Mouse (Mus musculus) kidney, embryonic 15.5 days (tissue): ENCODE results near the gene Dcst1. TPM values are rescaled to one million over a fixed set of nuclear protein-coding genes. Genes with fewer than 3 reads are reported as not detected.

Experiments
- ATAC-seq: fragments of 200-750 bp; cut with Nextera tagmentation; replicated peaks from 2 replicates; pipeline ENCODE4 v1.8.0; 2017; ENCODE audit warnings: moderate TSS enrichment; ENCODE audit not compliant: low FRiP score
- H3K27ac ChIP-seq: fragments of 300-500 bp; sonication (generic); 2 replicates; pipeline ENCODE4 v1.5.1; 2015; ENCODE audit warnings: mild to moderate bottlenecking, inconsistent platforms
- H3K27me3 ChIP-seq: fragments of 300-500 bp; sonication (generic); 2 replicates; pipeline ENCODE4 v1.6.1; 2015; ENCODE audit warnings: inconsistent platforms
- H3K36me3 ChIP-seq: fragments of 300-500 bp; sonication (generic); 2 replicates; pipeline ENCODE4 v1.6.1; 2015; ENCODE audit warnings: inconsistent platforms
- H3K4me1 ChIP-seq: fragments of 300-500 bp; sonication (generic); 2 replicates; pipeline ENCODE4 v1.6.1; 2015; ENCODE audit warnings: inconsistent platforms
- H3K4me2 ChIP-seq: fragments of 300-500 bp; sonication (generic); 2 replicates; pipeline ENCODE4 v1.6.1; 2015; ENCODE audit warnings: moderate library complexity, mild to moderate bottlenecking, inconsistent platforms
- H3K4me3 ChIP-seq: fragments of 300-500 bp; sonication (generic); replicated peaks from 2 replicates; pipeline ENCODE4 v1.5.1; 2015; ENCODE audit warnings: mild to moderate bottlenecking, inconsistent platforms
- H3K9ac ChIP-seq: fragments of 300-500 bp; sonication (generic); 2 replicates; pipeline ENCODE4 v1.6.1; 2015; ENCODE audit warnings: mild to moderate bottlenecking, inconsistent platforms
- H3K9me3 ChIP-seq: fragments of 300-500 bp; sonication (generic); replicated peaks from 2 replicates; pipeline ENCODE4 v1.6.1; 2016; ENCODE audit warnings: inconsistent platforms
- WGBS: fragments of 180-500 bp; shearing (Covaris S2); methylation state at CpG from one replicate; pipeline ENCODE4 v1.1.7; 2015; ENCODE audit warnings: mixed read lengths; 5-methylcytosine and 5-hydroxymethylcytosine counted together
- polyA plus RNA-seq: library from polyadenylated mRNA; unstranded; fragments of >200 nt; fragmentation: Nextera tagmentation; extraction: Ambion mirVana; gene quantifications from 2 replicates; pipeline ENCODE4 v1.2.1, GENCODE M21; 2015

Gene Dcst1
- polyA plus RNA-seq, 1 experiment from 2014 or later: 2.5 TPM

DNA sequence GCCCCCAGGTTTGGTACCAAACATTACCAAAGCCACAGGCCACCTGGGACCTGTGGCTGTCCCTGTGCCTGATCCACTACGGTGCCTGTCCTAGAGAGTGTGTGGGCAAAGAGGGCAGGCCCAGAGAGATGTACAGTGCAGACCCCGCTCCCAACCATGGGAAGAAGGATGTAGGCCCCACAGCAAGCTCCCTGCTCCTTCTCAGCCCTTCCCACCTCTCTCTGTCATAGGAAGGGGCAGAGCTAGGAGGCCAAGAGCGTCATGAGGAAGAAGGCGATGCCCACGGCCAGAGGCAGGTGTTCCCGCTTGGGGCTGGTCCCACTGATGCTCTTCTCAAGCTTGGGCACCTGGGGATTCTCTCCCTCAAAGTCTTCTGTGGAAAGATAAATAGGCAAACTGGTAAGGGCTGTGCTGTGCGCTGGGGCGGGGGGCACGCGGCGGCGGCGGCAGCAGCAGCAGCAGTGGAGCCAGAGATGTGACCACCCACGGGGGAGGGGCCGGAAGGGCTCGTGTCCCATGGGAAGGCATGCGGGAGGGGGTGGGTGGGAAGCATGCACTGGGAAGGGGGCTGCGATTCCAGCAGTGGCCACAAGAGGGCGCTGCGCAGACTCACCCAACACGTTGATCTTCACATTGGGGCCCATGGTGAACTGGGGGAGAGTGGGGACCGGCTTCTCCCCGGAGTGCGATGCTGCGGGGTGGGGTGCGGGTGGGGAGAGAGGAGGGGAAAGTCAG, 49.7 kb downstream of the Dcst1 start:
- peak; percentile 54 for ATAC-seq
- Histone ChIP-seq H3K4me1 (peaks cover 55% of the 10 kb centered on the region), H3K36me3 (no peaks in the 10 kb centered on the region), H3K27ac (peak overlapping the region; percentile 46; the same call in 1 of the 2 replicates), H3K4me2 (peak overlapping the region; percentile 78), H3K27me3 (peaks cover 26% of the 10 kb centered on the region), H3K9me3 (no peaks in the 10 kb centered on the region), H3K4me3 (peak overlapping the region; percentile 42), H3K9ac (peak overlapping the region; percentile 51)
- WGBS: 7% methylated on average over 26 of the region's 26 CpGs

DNA sequence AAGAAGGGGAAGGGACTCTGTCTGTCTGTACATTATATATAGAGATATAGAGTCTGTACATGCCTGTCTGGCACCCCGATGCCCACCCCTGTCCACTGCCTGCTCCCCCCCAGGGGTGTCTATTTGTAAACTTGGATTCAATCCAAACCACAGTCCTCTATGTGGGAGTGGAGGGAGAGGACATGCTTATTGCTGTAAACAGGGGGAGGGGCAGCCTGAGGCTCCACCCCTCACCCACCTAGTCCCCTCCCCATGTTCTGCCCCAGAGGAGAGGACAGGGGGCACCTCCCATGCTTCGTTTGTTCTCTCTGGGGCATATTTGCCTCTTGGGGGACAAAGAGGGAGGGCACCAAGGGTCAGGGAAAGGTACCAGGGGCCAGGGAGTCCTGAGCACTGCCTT, 50.3 kb downstream of the Dcst1 start:
- Histone ChIP-seq H3K4me3 (peak overlapping the region; percentile 42; the same call in 1 of the 2 replicates), H3K4me1 (peaks cover 50% of the 10 kb centered on the region), H3K4me2 (peak overlapping the region; percentile 78), H3K27ac (no peak overlapping the region), H3K9me3 (no peaks in the 10 kb centered on the region), H3K9ac (no peak overlapping the region), H3K27me3 (peaks cover 20% of the 10 kb centered on the region), H3K36me3 (no peaks in the 10 kb centered on the region)
- no peak for ATAC-seq
- WGBS: 42% methylated on average over 2 of the region's 2 CpGs

DNA sequence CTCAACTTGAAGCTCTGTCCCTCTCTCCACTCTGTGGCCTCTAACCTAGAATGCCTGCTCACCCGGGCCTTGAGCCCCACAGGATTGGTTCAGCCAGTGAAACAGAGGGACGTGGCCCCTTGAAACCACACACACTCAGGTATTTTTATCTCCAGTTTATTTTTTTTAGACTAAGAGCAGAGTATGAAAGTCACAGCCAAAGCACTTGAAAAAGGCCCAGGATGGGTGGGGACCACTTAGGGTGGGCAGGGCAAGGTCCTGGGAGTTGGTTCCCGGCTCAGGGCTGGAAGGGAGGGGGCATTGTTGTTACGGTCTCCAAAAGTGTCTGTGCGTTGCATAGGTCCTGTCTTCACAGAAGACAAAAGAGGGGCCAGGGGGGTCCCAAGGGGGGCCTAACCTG, 50.7 kb downstream of the Dcst1 start:
- no peak for ATAC-seq
- 76% methylated on average over 5 of the region's 5 CpGs for WGBS

DNA sequence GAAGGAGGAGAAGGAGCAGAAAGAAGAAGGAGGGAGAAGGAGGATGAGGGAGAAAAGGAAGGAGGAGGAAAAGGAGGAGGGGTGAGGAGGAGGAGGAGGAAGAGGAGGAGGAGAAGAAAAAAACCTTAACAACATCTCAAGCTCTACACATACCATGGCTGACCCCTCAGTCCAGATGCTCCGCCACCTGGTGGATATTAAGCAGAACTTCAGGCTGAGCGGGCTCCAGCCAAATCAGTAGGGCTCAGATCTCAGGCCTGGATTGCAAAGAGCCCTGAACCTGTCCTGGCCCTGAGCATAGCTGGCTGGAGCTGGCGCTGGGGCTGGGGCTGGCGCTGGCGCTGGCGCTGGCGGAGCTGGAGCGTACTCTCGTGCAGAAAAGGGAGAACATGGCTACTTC, 57.0 kb downstream of the Dcst1 start:
- Histone ChIP-seq H3K4me3 (no peak overlapping the region), H3K27me3 (no peaks in the 10 kb centered on the region), H3K27ac (no peak overlapping the region), H3K4me2 (no peak overlapping the region), H3K9me3 (no peaks in the 10 kb centered on the region), H3K4me1 (peaks cover 12% of the 10 kb centered on the region), H3K36me3 (no peaks in the 10 kb centered on the region), H3K9ac (no peak overlapping the region)
- peak; percentile 82 for ATAC-seq
- WGBS: 3% methylated on average over 9 of the region's 9 CpGs

More for the DNA sequence above, 50.7 kb downstream of the Dcst1 start:
- H3K4me1 ChIP-seq: peaks cover 45% of the 10 kb centered on the region
- no peak overlapping the region for H3K9ac ChIP-seq
- no peaks in the 10 kb centered on the region for H3K9me3 ChIP-seq
- H3K27me3 ChIP-seq: peaks cover 16% of the 10 kb centered on the region
- H3K4me2 ChIP-seq: no peak overlapping the region
- H3K4me3 ChIP-seq: no peak overlapping the region
- no peak overlapping the region for H3K27ac ChIP-seq
- no peaks in the 10 kb centered on the region for H3K36me3 ChIP-seq

DNA sequence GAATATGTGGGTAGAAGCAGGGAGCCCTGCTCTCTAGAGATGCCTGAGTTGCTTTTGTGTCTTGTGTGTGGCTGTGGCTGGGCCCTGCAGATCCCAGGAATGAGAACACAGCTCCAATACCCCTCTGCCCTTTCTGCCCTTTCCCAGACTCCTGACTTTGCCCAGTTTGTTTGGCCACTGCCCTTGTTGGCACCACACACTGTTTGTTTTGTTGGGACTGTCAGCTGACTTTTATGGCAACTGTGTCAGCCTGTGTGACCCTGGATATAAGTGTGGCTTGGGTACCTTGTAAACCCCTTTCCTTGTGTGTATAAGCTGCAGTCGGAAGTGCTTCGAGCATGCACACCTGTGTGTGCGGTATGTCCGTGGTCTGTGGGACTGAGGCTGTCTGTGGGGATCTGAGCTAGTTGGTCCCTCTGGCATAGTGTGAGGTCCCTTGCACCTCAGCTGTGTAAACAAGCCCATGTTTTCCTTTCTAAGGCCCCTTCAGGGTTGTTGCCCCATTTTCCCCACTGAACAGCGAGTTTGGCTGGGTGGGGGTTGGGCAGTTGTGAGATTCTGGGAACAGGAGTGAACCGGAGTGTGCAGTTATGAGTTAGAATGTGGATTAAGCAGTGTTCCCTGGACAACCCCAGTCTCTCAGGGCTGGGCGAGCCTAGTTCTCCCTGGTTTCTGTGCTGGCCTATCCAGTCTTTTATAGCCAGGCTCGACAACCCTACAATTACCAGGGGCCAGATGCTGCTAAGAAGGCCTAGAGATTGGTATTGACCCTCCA, 59.3 kb downstream of the Dcst1 start:
- H3K27ac ChIP-seq: peak overlapping the region; percentile 41; the same call in 1 of the 2 replicates

DNA sequence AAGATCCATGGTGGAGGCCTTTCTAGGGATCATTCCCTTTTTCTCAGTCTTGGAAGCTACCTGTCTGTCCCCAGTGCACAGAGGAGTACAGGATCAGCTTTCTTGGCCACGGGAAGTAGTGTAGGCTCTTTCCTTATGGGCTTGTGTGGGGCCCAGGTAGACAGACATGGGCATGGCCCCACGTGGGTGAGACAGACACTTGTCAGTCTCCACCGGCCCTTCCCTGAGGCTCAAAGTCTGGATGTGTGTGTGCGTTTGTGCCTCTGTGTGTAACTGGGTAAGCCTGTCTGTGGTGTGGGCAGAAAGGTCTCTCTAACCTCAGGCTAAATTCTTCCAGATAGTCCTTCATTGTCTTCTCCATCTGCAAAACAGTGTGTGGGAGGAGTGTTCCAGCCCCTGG, 59.9 kb downstream of the Dcst1 start:
- Histone ChIP-seq H3K4me1 (peaks cover 15% of the 10 kb centered on the region), H3K9me3 (no peaks in the 10 kb centered on the region), H3K9ac (no peak overlapping the region), H3K36me3 (no peaks in the 10 kb centered on the region), H3K27me3 (no peaks in the 10 kb centered on the region), H3K4me2 (no peak overlapping the region), H3K4me3 (no peak overlapping the region), H3K27ac (peak overlapping the region; percentile 41; the same call in 1 of the 2 replicates)
- no peak for ATAC-seq
- WGBS: 54% methylated on average over 4 of the region's 4 CpGs

More for the DNA sequence above, 59.3 kb downstream of the Dcst1 start:
- WGBS: 37% methylated on average over 8 of the region's 8 CpGs
- H3K4me3 ChIP-seq: no peak overlapping the region
- no peak for ATAC-seq
- H3K9me3 ChIP-seq: no peaks in the 10 kb centered on the region
- H3K4me1 ChIP-seq: peaks cover 12% of the 10 kb centered on the region
- no peaks in the 10 kb centered on the region for H3K36me3 ChIP-seq
- no peak overlapping the region for H3K4me2 ChIP-seq
- H3K27me3 ChIP-seq: no peaks in the 10 kb centered on the region
- no peak overlapping the region for H3K9ac ChIP-seq

DNA sequence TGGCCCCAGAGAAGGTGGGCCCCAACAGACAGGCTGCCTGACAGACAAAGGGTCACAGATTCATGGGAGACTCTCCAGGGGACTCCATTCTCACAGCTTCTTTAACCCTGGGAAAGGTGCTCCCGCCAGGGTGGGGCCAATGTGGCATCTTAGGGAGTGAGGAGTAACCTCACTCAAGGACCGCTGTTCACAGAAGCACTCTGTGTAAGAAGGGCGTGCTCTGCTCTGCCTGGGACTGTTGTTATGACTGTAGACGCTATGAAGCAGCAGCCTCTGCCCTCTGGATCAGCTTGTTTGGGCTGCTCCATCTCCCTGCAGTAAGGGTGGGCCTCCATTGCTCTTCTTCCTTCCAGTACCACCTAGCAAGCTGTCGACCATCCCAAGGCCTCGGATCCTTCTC, 60.6 kb downstream of the Dcst1 start:
- no peak for ATAC-seq
- H3K27ac ChIP-seq: no peak overlapping the region

DNA sequence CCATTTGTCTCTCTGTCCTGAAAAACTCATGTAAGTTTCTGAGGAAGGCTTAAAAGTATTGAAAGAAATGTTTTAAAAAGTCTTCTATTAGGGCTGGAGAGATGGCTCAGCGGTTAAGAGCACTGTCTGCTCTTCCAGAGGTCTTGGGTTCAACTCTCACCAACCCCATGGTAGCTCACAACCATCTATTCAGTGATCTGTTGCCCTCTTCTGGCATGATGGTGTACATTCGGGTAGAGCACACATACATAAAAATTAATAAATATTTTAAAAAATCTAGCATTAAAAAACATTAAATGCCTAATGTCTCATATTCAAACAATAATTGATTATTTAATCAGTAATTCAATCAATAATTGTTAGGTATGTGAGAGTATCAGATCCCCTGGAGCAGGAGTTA, 64.5 kb downstream of the Dcst1 start:
- Histone ChIP-seq H3K27ac (no peak overlapping the region), H3K36me3 (no peaks in the 10 kb centered on the region), H3K4me2 (no peak overlapping the region), H3K4me1 (peaks cover 19% of the 10 kb centered on the region), H3K27me3 (no peaks in the 10 kb centered on the region), H3K9me3 (no peaks in the 10 kb centered on the region), H3K4me3 (no peak overlapping the region), H3K9ac (no peak overlapping the region)
- ATAC-seq: no peak
- 71% methylated on average over 2 of the region's 2 CpGs for WGBS

More for the DNA sequence above, 60.6 kb downstream of the Dcst1 start:
- no peaks in the 10 kb centered on the region for H3K9me3 ChIP-seq
- H3K9ac ChIP-seq: no peak overlapping the region
- H3K36me3 ChIP-seq: no peaks in the 10 kb centered on the region
- H3K4me1 ChIP-seq: peaks cover 21% of the 10 kb centered on the region
- H3K4me2 ChIP-seq: no peak overlapping the region
- WGBS: 70% methylated on average over 6 of the region's 6 CpGs
- no peak overlapping the region for H3K4me3 ChIP-seq
- no peaks in the 10 kb centered on the region for H3K27me3 ChIP-seq

Other genes with a start within 250 kb of the Dcst1 start
- 2.3 and 5.5 TPM in 2 replicates for gene Pklr, start 229.1 kb downstream of the Dcst1 start, polyA plus RNA-seq
- gene Hcn3, start 205.1 kb downstream of the Dcst1 start, polyA plus RNA-seq: 1.6 and 3.1 TPM in 2 replicates
- gene Clk2, start 200.5 kb downstream of the Dcst1 start, polyA plus RNA-seq: 28.4 and 32.0 TPM in 2 replicates
- 122 and 133 TPM in 2 replicates for gene Scamp3, start 187.8 kb downstream of the Dcst1 start, polyA plus RNA-seq
- gene Fam189b, start 182.1 kb downstream of the Dcst1 start, polyA plus RNA-seq: 37.1 and 50.4 TPM in 2 replicates
- gene Gba, start 162.3 kb downstream of the Dcst1 start, polyA plus RNA-seq: 41.4 and 44.0 TPM in 2 replicates
- 14.9 and 20.5 TPM in 2 replicates for gene Thbs3, start 150.1 kb downstream of the Dcst1 start, polyA plus RNA-seq
- 211 and 219 TPM in 2 replicates for gene Mtx1, start 138.2 kb downstream of the Dcst1 start, polyA plus RNA-seq
- gene Muc1, start 136.2 kb downstream of the Dcst1 start, polyA plus RNA-seq: 12.0 and 12.3 TPM in 2 replicates
- 309 and 321 TPM in 2 replicates for gene Krtcap2, start 119.3 kb downstream of the Dcst1 start, polyA plus RNA-seq
- 3.4 and 5.2 TPM in 2 replicates for gene Trim46, start 118.9 kb downstream of the Dcst1 start, polyA plus RNA-seq
- 149 and 153 TPM in 2 replicates for gene Dpm3, start 105.9 kb downstream of the Dcst1 start, polyA plus RNA-seq
- 58.0 and 59.9 TPM in 2 replicates for gene Slc50a1, start 94.7 kb downstream of the Dcst1 start, polyA plus RNA-seq
- 66.0 and 66.6 TPM in 2 replicates for gene Efna1, start 84.1 kb downstream of the Dcst1 start, polyA plus RNA-seq
- 9.3 and 11.9 TPM in 2 replicates for gene Efna3, start 42.3 kb downstream of the Dcst1 start, polyA plus RNA-seq
- 29.8 and 31.5 TPM in 2 replicates for gene Efna4, start 27.2 kb downstream of the Dcst1 start, polyA plus RNA-seq
- 73.4 and 84.3 TPM in 2 replicates for gene Adam15, start 15.3 kb downstream of the Dcst1 start, polyA plus RNA-seq
- 0.34 and 0.35 TPM in 2 replicates for gene Dcst2, start 3.3 kb downstream of the Dcst1 start, polyA plus RNA-seq
- 2.4 and 3.7 TPM in 2 replicates for gene Zbtb7b, start 29.5 kb upstream of the Dcst1 start, polyA plus RNA-seq
- gene Lenep, start 37.5 kb upstream of the Dcst1 start, polyA plus RNA-seq: 0.14 TPM in 1 of 2 replicates, not detected in the other
- 29.4 and 31.4 TPM in 2 replicates for gene Flad1, start 46.6 kb upstream of the Dcst1 start, polyA plus RNA-seq
- 518 and 559 TPM in 2 replicates for gene Cks1b, start 53.1 kb upstream of the Dcst1 start, polyA plus RNA-seq
- 97.1 and 105 TPM in 2 replicates for gene Shc1, start 53.2 kb upstream of the Dcst1 start, polyA plus RNA-seq
- gene Pygo2, start 65.0 kb upstream of the Dcst1 start, polyA plus RNA-seq: 38.3 and 43.5 TPM in 2 replicates
- 39.6 and 39.7 TPM in 2 replicates for gene Pbxip1, start 71.5 kb upstream of the Dcst1 start, polyA plus RNA-seq
- 52.6 and 59.1 TPM in 2 replicates for gene Pmvk, start 89.3 kb upstream of the Dcst1 start, polyA plus RNA-seq
- 2.1 and 3.0 TPM in 2 replicates for gene Kcnn3, start 154.9 kb upstream of the Dcst1 start, polyA plus RNA-seq